ENCODE assay signal across 11 mouse cellular contexts in the genomic region with DNA sequence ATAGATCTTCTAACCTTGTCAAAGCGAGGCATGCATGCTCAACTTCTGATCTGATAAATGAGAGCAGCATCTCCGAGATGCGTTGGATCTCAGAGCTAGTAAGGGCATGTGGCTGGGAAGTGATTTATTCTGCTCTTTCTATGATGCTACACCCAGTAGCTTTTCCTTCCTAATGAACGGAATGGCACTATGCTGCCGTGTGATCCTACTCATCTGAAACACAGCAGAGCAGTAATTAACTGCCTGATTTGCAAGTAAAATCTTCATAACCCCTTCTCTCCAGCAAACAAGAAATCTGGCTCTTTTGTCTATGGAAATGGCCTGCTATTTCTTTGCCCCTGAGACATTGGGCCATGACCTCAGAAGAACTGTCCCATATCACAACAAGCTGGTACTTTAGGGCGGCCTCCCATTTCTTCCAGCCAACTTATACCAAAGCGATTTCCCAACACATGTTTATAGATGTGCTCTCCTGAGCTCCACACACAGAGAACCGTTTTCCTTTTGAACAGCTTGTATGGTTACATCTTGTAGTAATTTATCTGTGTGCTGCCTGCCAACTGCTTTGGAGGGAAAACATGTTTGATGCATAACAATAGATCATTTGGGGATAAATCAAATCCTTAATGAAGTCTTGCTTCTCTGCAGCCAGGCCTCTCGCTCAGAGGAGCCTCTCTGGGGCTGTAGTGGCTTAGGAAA.
DNase-seq lines count a peak whose midpoint lies in the region; ATAC-seq and TF ChIP-seq lines count a peak whose summit lies in the region.
"Had no signal": no experiment of that assay in that cellular context is flagged by ENCODE, and none has a peak within 500 bp of the region (broad histone marks: within the 10 kb centered on the region; RNA-seq: fewer than 3 reads in every experiment).

No protein-coding gene starts in this region.

- peak; percentile 50; the same call in 1 of the 2 replicates for ATAC-seq in midbrain, embryonic 14.5 days (ENCODE audit: low FRiP score, low TSS enrichment)
- peak; percentile 92 for ATAC-seq in forebrain, postnatal 0 days
- no peak for ATAC-seq in stomach, embryonic 16.5 days (ENCODE audit: insufficient read depth, low FRiP score)

- no peak for TF ChIP-seq EP300 in heart, adult 2 months (IDR thresholded peaks at IDR 0.05; ENCODE audit: insufficient read depth, low read depth, low read length)

- TF ChIP-seq CTCF in heart, adult 2 months (IDR thresholded peaks at IDR 0.05), result no peak
- TF ChIP-seq CTCF in forebrain, postnatal 0 days (IDR thresholded peaks at IDR 0.05; ENCODE audit: low read depth), result no peak

- no peaks in the 10 kb centered on the region for H3K36me3 ChIP-seq in heart, adult 2 months (ENCODE audit: control insufficient read depth, insufficient read depth, low read length)
- H3K36me3 ChIP-seq in midbrain, embryonic 14.5 days (ENCODE audit: control insufficient read depth, insufficient read depth, low read length), result no peaks in the 10 kb centered on the region
- H3K36me3 ChIP-seq in midbrain, embryonic 10.5 days, result no peaks in the 10 kb centered on the region
- no peaks in the 10 kb centered on the region for H3K36me3 ChIP-seq in forebrain, postnatal 0 days (ENCODE audit: insufficient read depth)
- H3K36me3 ChIP-seq in stomach, embryonic 16.5 days (ENCODE audit: control insufficient read depth, insufficient read depth, low read length), result no peaks in the 10 kb centered on the region
- H3K36me3 ChIP-seq: kidney, embryonic 15.5 days; stomach, embryonic 15.5 days had no signal

- H3K27me3 ChIP-seq in heart, adult 2 months (ENCODE audit: control insufficient read depth, insufficient read depth, low read length), result no peaks in the 10 kb centered on the region
- H3K27me3 ChIP-seq in midbrain, embryonic 14.5 days (ENCODE audit: control insufficient read depth, insufficient read depth, low read length), result no peaks in the 10 kb centered on the region
- no peaks in the 10 kb centered on the region for H3K27me3 ChIP-seq in midbrain, embryonic 10.5 days (ENCODE audit: low read depth, poor library complexity, severe bottlenecking)
- H3K27me3 ChIP-seq in forebrain, postnatal 0 days (ENCODE audit: insufficient read depth, low read length), result no peaks in the 10 kb centered on the region
- no peaks in the 10 kb centered on the region for H3K27me3 ChIP-seq in stomach, embryonic 16.5 days (ENCODE audit: control insufficient read depth, insufficient read depth, low read length)
- H3K27me3 ChIP-seq: kidney, embryonic 15.5 days; stomach, embryonic 15.5 days had no signal

- TF ChIP-seq POLR2A in heart, adult 2 months (IDR thresholded peaks at IDR 0.05; ENCODE audit: insufficient read depth, low read depth, low read length), result no peak

- no peaks in the 10 kb centered on the region for H3K4me1 ChIP-seq in heart, adult 2 months (ENCODE audit: control insufficient read depth, insufficient read depth, low read length)
- no peaks in the 10 kb centered on the region for H3K4me1 ChIP-seq in midbrain, embryonic 14.5 days (ENCODE audit: control insufficient read depth, insufficient read depth, low read length)
- no peaks in the 10 kb centered on the region for H3K4me1 ChIP-seq in midbrain, embryonic 10.5 days
- H3K4me1 ChIP-seq in forebrain, postnatal 0 days (ENCODE audit: insufficient read depth), result peaks cover 8% of the 10 kb centered on the region
- peaks cover 5% of the 10 kb centered on the region; the same call in 1 of the 2 replicates for H3K4me1 ChIP-seq in stomach, embryonic 16.5 days (ENCODE audit: control insufficient read depth, insufficient read depth, low read length)
- H3K4me1 ChIP-seq: kidney, embryonic 15.5 days; stomach, embryonic 15.5 days had no signal

- no peaks in the 10 kb centered on the region for H3K9me3 ChIP-seq in midbrain, embryonic 14.5 days (ENCODE audit: control insufficient read depth, low read length)
- H3K9me3 ChIP-seq in midbrain, embryonic 10.5 days (replicated peaks), result no peaks in the 10 kb centered on the region
- H3K9me3 ChIP-seq in forebrain, postnatal 0 days (ENCODE audit: low read length), result no peaks in the 10 kb centered on the region
- no peaks in the 10 kb centered on the region for H3K9me3 ChIP-seq in stomach, embryonic 16.5 days (replicated peaks; ENCODE audit: control insufficient read depth, low read length)
- H3K9me3 ChIP-seq: kidney, embryonic 15.5 days; stomach, embryonic 15.5 days had no signal

- H3K9ac ChIP-seq in heart, adult 2 months (ENCODE audit: low read depth, low read length), result no peak overlapping the region
- no peak overlapping the region for H3K9ac ChIP-seq in midbrain, embryonic 14.5 days (replicated peaks; ENCODE audit: low read length)
- no peak overlapping the region for H3K9ac ChIP-seq in forebrain, postnatal 0 days
- H3K9ac ChIP-seq in stomach, embryonic 16.5 days (ENCODE audit: low read length), result no peak overlapping the region
- H3K9ac ChIP-seq: kidney, embryonic 15.5 days; lung, embryonic 14.5 days; stomach, embryonic 15.5 days had no signal

- H3K4me3 ChIP-seq in heart, adult 2 months, result no peak overlapping the region
- no peak overlapping the region for H3K4me3 ChIP-seq in midbrain, embryonic 14.5 days (replicated peaks; ENCODE audit: low read depth, low read length)
- no peak overlapping the region for H3K4me3 ChIP-seq in midbrain, embryonic 10.5 days
- H3K4me3 ChIP-seq in forebrain, postnatal 0 days (ENCODE audit: low read depth, low read length), result no peak overlapping the region
- H3K4me3 ChIP-seq in stomach, embryonic 16.5 days (replicated peaks; ENCODE audit: low read length), result no peak overlapping the region
- H3K4me3 ChIP-seq: kidney, embryonic 15.5 days; stomach, embryonic 15.5 days had no signal

- intact Hi-C loops in heart, adult 2 months (cut with DNase I), result no loop called here
- intact Hi-C loops in heart, postnatal 10 days (cut with DNase I), result no loop called here

- H3K79me2 ChIP-seq in heart, adult 2 months (replicated peaks; ENCODE audit: control insufficient read depth, insufficient read depth, low read length), result no peaks in the 10 kb centered on the region

- no peak overlapping the region for H3K4me2 ChIP-seq in midbrain, embryonic 14.5 days (ENCODE audit: low read length)
- no peak overlapping the region for H3K4me2 ChIP-seq in forebrain, postnatal 0 days (ENCODE audit: low read depth)
- H3K4me2 ChIP-seq in stomach, embryonic 16.5 days (ENCODE audit: low read depth, low read length), result no peak overlapping the region
- H3K4me2 ChIP-seq: kidney, embryonic 15.5 days; lung, embryonic 14.5 days; stomach, embryonic 15.5 days had no signal

- 80% methylated on average over 9 of the region's 9 CpGs for WGBS in heart, adult 2 months
- WGBS in midbrain, embryonic 14.5 days, result 73% methylated on average over 9 of the region's 9 CpGs
- WGBS in midbrain, embryonic 10.5 days, result 86% methylated on average over 9 of the region's 9 CpGs
- 30% methylated on average over 9 of the region's 9 CpGs for WGBS in forebrain, postnatal 0 days
- WGBS in stomach, embryonic 16.5 days, result 69% methylated on average over 9 of the region's 9 CpGs

- no peak for DNase-seq in heart, adult 2 months
- no peak for DNase-seq in heart, postnatal 10 days
- peak; percentile 41 for DNase-seq in midbrain, embryonic 14.5 days
- DNase-seq in midbrain, embryonic 10.5 days (ENCODE audit: low spot score), result no peak
- peak; percentile 71 for DNase-seq in forebrain, postnatal 0 days
- DNase-seq in kidney, postnatal 10 days, result no peak
- DNase-seq: cerebellum, adult 18-20 months; lung, embryonic 14.5 days had no signal

- H3K27ac ChIP-seq in heart, adult 2 months, result peak overlapping the region; percentile 49
- H3K27ac ChIP-seq in midbrain, embryonic 14.5 days (replicated peaks; ENCODE audit: low read depth, low read length), result peak overlapping the region; percentile 20; the same call in 1 of the 2 replicates
- no peak overlapping the region for H3K27ac ChIP-seq in midbrain, embryonic 10.5 days (replicated peaks)
- peak overlapping the region; percentile 64 for H3K27ac ChIP-seq in forebrain, postnatal 0 days (ENCODE audit: low read depth, low read length)
- H3K27ac ChIP-seq in stomach, embryonic 16.5 days (ENCODE audit: low read length), result peak overlapping the region; percentile 47
- H3K27ac ChIP-seq: stomach, embryonic 15.5 days had no signal

Comparison
In these comparisons a context has a peak if more than half of its experiments do, and no peak if none do; other contexts are left out.
1. DNase-seq: peak in midbrain, embryonic 14.5 days (single experiment) and forebrain, postnatal 0 days (single experiment); none in heart, adult 2 months (0 of 2), heart, postnatal 10 days (0 of 2), midbrain, embryonic 10.5 days (single experiment) and kidney, postnatal 10 days (single experiment).